Mouse (Mus musculus) embryo, embryonic 11.5 days (tissue): ENCODE measurements around the gene Sema4d.

Experiments
- DNase-seq: peaks from one replicate; pipeline ENCODE4 v3.0.0-alpha.2; 2012; ENCODE audit warnings: low read depth, low spot score

Gene Sema4d

DNA sequence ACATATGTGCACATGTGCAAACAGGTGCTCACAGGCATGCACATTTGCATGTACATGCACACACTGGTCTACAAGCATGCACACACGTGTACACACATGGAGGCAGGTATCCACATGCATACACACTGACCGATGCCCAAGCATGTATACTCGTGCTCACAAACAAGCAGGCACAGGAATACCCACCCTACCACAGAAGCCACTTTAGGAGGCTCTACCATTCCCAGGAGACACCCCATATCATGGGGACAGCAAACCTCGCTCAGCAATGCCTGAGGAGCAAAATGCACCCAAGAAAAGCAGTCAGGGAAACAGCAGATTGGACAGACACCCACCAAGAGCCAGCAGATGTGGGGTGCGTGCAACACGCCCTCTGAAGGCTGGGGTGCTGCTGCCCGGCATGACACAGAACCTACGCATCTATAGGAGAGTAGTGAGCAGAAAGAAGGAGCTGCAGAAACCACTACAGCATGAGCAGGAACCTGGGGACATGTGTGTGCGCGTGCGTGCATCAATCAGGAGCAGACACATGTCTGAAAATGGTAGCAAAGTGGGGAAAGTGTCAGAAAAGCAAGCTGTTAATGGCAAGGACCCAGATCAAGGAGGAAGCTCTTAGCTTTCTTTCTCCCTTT lies 15.1 kb downstream of the Sema4d start:
- no peak for DNase-seq

DNA sequence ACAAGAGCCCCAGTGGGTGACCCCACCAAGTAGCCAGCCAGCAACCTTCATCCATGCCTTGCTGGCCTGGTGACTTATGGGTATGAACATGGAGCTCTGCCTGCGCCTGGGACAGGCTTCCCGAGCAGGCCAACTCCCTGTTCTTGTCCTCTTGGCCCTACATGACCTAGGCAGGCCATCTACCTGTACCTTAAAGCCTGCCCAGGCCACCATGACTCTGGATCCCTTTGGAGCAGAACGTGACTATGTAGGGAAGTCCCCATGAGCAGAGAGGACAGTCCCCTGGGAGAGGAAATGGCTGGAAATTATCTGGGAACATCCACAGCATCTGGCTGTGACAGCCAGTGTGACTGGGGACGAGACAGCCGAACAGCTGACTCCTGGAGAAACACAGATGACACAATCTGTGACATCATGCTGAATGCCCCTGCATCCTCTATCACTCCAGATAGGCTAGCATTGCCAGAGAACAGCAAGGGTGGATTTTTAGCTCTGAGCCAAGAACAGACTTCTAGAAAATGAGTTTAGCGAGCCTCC lies 15.7 kb downstream of the Sema4d start:
- DNase-seq = no peak

DNA sequence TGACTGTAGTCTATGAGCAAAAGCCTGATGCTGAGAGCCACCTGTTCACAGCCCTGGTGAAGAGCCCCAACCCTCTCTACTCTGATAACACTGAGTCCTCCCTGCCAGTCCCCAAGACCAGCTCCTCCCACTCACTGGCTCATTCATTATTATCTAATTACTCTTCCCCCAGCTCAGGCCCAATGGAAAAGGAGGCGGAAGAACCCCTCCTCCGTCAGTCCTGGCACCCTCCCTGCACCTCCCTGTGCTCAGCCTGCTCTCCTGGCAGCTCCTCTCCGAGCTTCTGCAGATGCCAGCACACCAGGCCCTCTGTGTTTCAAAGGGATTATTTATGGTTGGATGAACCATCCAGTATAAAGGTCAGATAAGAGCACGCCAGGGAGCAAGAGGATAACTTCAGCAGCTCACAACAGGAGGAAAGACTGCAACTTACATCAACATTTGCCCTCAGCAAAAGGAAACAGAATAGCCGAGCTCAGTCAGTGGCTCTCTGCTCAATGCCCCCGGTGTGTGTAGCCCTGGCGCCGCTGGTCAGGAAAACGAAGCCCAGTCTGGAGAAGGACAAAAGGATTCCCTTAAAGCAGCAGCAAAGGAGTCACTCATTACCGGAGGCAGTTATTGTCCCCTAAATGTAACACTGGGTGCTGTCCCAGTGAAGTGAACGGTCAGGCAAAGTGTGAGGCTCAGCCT lies 16.4 kb downstream of the Sema4d start:
- no peak for DNase-seq

DNA sequence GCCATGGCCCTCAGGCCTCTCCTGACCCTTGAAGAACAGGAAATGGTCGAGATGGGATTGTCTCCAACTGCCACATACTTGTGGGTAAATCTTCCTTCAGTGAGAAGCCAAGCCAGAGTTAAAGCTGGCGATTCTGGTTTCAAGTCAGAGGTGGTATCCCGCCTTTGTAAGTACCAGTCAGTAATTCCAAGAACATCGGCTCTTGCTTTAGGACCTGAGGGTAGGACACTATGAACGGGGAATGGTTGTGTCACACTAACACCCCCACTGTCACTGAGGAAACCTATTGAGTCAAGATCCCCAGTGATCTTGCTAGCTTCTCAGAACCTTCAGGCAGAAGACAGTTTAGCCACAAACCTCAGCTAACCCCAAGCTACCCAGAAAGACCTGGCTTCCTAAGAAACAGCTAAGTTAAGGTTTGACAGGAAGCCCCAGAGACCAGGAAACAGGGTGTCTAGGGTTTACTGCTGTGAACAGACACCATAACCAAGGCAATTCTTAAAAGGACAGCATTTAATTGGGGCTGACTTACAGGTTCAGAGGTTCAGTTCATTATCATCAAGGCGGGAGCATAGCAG lies 17.3 kb downstream of the Sema4d start:
- DNase-seq = no peak

DNA sequence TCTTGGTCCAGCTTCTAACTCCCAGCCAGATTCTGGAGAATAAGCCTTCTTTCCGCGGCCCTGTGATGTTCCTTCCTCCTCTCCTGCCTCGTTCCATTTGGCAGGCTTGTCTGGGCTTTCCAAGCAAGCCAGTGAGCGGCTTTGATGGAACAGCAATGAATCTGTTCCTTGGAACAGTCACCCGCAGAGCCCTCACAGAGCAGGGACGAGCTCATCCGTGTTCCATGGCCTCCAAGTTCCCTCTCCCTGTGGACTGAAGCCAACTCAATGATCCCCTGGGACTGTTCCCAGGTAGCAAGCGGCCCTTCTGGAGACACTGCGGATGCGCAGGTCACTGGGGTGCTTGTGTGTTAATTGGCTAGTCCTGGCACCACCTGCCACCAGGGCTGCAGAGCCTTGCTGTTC lies 21.7 kb downstream of the Sema4d start:
- DNase-seq = no peak

DNA sequence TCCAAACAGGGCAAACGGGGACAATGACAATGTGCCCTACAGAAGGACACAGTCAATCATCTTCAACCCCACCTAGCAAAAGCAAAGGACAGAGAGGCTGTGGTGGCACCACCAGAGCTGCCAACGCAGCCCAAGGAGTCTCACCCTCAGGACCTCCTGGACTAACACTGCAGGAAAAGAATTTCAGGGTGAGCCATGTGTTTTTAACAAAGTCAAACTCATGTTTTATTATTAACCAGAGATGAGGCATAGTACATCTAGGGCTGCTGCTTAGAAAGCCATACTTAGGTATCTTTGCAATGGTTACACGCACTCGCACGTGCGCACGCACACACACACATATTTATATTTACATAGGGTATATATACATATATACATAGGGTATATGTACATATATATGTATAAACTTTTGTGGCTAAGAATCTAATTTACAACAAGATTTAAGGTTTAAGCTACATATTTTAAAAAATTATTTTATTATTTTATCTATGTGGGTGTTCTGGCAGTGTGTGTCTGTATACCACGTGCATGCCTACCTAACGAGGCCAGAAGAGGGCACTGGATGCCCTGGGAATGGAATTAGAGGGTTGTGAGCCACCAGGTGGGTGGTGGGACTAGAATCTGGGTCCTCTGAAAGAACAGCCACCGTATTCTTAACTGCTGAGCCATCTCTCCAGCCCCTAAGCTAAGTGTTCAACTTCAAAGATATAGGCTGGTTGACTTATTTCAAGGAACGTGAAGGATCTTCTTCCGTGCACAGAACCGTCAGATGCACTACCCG lies 22.7 kb downstream of the Sema4d start:
- DNase-seq = no peak

DNA sequence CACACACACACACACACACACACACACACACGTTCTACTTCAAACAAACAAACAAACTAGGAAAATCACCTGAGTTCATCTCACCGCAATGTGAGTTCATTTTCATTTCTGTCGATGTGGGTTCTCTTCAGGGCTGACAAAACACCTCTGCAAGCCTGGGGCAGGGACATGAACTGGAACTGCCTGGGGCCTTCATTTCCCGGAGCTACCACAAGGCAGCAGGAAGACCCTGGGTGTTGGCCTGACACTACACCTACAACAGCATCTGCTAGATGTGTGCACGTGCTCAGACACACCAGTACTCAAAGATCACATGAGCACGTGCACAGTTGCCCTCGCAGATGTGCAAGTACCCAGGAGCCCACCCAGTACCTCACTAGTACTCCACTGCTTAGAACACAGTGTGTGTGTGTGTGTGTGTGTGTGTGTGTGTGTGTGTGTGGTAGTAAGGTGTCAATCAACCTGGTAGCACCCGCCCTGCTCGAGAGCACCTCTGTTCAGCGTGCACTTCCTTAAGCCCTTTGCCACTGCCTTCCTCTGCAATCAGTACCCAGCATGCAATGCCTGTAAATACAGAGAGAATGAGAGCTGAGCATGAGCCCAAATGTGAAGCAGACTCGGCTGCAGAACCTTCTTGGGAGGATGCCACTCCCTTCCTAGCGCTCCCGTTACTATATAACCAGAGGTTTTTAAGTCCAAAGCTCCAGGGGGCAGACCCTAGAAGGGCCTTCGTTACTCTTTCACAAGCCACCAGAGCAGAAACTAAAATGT lies 25.4 kb downstream of the Sema4d start:
- no peak for DNase-seq

DNA sequence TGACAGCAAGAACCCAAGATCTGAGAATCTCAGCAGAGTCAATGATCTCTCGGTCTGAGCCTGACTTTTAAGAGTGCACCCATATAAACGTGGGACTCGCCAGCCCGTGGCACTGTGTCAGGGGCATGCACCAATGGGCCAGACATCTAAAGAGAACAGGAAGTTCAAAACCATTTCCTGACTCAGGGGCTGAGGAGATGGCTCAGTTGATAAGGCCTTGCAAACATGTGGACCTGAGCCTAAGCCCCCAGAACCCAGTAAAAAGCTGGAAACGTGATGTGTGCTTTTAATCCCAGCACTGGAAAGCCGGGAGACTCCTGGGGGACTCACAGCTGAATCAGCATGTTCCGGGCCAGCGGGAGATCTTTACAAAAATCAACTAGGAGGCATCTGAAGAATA lies 26.0 kb downstream of the Sema4d start:
- no peak for DNase-seq

DNA sequence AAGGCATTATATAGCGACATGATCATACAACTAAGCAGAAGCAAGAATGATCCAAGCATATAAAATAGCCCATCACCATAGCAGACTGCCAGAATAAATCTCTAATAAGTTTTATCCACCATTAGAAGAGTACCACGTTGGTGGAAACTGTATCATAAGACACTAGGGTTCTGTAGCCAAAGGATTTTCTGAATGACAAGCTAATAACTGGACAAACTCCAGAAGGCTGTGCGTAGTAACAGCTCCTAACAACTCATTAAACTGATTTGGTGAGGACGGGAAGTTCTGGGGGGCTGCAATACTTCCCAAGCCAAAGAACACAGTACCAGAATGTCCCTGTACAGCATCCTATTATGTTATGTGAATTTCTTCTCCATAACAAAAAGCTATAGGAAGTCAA lies 26.8 kb downstream of the Sema4d start:
- no peak for DNase-seq

DNA sequence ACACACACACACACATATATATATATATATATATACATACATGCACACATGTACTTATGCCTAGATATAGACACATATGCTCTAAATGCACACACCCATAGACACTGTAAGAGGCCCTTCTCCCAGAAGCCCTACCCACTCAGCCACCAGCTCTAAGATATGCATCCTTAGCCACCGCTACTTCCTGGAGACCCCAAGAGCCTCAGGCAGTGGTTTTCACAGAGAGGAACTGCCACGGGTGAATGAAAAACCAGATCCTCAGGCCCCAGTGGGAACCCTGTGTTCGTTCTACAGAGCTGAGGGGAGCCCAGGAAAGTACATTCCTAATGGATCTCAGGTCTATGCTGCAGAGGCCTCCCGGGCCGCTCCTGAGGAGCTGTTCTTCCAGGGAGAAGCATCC lies 28.2 kb downstream of the Sema4d start:
- DNase-seq = no peak

DNA sequence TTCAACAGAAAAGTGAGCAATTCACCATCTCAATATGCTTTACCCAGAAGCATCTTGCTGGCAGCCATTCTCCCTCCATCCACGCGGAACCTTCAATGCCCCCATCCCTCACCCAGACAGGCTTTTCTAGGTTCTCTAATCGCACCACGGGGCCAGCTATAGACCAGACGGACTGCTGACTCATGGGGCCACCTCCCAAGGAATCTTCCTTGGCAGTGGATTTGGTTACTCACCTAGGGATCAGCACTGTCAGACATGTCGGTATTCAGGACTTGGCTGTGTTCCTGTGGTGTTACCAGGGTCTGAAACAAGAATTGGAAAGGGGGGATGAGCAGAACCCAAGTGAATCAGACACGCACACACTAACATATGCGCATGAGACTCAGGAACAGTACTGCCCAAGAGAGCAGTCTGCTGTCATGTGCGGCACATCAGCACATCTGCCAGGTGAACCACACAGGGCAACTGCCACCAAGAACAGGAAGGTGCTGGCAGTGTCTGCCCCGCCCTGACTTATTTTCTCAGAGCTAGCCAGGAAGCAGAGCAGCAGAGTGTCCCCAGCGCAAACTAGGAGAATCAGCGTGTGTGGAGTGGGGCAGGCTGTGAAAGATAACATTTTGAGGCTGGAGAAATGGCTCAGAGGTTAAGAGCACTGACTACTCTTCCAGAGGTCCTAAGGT lies 30.4 kb downstream of the Sema4d start:
- DNase-seq = no peak

DNA sequence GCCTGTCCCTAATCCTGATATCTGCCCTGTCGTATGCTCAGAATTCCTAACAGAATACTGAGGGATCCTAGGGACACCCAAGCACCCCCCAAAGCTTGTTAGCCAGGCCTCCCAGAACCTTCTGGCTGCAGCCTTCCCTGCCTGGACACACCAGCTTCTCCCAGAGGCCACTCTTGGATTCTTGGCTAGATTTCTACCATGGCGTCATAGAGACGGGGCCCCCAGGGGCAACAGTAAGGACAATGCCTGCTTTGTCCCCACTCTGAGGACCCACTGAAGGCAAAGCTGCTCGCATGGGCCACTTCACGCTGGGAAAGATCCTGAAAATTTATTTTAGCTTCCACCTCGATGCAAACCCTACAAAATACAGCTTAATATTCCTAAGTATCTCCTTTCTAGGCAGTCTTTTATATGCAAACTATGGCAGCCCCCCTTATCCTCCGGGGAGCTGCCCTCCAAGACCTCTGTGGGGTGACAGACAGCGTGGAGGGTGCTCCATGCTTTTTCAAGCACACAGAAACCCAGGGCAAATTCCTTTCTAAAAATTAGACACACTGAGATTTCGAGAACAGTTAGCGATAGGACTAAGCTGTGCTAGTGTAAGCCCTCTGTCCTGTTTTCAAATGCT lies 32.2 kb downstream of the Sema4d start:
- no peak for DNase-seq

DNA sequence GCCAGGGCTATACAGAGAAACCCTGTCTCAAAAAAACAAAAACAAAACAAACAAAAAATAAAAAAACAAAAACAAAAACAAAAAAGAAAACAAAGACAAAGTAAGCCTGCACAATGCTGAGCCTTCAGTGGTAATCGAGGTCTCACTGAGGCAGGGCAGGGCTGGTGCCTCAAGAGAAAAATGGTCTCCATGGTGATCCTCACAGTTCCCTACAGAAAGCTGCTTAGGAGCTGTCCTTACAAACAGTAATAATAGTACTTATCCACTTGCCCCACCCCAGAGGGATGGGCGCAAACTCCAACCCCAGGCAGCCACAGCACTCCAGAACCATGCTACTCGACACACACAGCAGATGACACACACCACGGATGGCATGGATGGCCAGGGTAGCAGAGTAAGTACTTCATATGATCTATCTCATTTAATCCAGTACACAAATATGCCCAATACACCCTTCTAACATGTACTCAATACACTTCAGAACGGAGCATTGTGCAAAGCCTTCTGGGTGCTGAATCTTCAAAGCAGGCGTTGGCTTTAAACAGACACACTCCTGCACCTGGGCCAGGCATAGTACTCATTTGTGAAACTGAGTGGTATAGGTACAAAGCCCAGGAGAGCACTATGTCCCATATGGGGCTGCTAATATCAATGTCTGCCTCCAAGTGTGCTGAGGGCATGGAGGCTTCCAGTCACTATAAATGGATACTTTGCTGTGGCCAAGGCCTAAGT lies 34.1 kb downstream of the Sema4d start:
- DNase-seq = no peak

DNA sequence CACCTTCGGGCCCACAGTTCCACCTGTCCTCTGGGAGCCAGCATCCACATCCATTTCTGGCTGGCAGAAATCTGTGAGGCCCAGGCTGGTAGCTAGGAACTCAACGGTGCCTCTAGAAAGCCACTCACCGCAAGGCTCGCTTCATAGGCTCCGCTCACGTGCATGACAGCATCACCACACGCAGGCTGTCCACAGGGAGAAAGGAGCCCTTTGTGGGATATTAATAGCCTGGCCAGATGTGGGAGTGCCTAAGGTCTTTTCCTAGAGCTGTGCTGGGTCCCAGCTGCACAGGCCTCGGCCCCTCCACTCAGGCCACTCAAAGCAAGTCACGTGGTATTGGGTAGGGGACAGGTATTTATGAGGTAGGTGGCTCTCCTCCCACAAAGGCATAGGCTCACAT lies 35.1 kb downstream of the Sema4d start:
- DNase-seq = no peak

DNA sequence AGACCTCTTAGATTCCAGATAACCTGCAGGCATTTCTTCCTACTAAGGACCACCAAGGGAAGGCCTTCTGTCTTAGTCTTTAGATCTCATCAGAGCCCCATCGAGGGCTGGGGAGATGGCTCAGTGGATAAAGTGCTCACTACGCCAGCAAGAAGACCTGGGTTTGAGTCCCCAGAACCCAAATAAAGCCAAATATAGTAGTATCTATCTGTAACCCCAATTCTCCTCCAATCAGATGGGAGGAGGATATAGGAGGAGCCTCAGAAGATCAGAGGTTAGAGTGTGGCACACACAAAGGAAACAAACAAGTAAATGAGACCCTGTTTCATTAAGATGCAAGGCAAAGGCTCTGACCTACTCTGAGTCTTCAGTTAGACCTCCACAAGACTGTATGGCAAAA lies 36.4 kb downstream of the Sema4d start:
- DNase-seq = no peak

DNA sequence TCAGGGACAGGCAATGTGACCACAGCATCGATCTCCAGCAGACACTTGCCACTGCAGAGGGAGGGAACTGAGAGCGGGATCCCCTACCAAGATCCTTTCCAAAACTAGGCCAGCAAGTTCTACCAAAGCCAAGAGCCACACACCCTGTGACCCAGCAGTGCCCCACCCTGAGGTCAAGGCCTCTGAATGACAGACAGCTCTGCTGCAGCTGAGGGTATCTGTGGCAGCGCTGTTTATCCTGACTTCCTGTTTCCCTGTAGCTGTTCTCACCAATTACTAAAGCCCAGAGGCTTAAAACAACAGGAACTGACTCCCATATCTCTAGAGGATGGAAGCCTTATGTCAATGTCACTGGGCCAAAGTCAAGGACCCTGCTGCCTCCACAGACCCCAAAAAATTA lies 37.0 kb downstream of the Sema4d start:
- no peak for DNase-seq

DNA sequence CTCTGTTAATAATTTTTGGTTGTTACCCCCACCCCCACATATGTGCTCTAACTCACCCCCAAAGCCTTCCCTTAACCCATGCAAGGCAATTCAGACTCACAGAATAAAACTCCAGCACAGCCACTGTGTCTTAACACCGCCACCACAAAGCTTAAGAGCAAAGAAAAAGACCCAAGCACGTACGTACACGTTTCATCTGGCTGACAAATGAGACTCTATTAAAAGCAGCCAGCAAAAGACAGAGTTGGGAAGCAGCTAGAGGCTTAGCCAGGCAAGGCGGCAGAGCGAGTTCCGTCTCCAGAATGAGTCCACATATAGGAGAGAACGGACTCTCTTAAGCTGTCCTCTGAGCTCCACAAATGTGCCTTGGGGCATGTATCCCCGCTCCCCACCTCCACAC lies 37.5 kb downstream of the Sema4d start:
- no peak for DNase-seq

DNA sequence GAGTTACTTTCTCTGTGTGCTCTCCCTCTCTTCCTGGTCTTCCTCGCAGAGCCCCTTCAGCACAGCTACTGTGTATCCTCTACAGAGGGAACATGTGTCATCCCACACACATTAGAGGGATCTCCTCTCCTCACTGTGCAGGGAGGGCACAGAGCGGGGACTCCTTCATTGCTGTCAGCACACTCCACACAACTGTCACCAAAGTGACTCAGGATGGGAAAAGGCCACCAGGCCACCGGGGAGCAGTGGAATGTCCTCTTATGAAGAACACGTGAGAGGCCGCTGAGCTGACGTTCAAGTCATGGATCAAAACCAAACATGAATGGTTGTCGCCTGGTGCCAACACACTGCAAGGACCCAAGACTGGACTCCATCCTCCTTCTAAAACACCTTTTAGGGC lies 38.0 kb downstream of the Sema4d start:
- no peak for DNase-seq

DNA sequence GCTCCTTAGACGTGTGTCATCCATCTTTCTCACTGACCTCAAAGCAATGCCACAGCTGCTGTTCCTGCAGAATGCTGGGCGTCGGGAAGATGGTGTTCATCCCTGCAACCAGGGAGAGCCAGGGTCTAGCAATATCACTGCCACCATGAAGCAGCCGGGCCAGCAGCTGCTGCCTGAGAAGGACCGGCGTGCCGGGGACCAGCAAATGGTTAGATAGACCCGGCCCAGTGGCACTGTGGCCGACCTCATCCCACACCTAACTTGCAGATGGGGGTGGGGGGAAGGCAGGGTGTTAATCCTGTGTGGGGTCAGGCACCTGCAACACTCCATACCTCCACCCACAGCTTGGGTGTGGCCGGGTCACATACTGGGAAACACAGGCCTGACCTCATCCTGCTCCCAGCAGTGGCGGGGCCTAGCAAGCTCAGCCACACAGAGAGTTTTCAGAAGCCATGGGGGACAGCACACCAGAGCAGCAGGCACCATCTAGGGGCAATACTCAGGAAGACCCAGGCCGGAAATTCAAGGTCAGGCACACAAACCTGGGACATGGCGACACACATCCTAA lies 38.9 kb downstream of the Sema4d start:
- DNase-seq = no peak
